Mouse (Mus musculus) liver, embryonic 14.5 days (tissue): ENCODE measurements around the gene Olfr1288.

Source experiments
- CTCF ChIP-seq: IDR thresholded peaks from 2 replicates; pipeline ENCODE4 v1.5.1; 2016; ENCODE audit warnings: antibody characterized with exemption, low read depth, control low read depth
- EP300 ChIP-seq: IDR thresholded peaks from 2 replicates; pipeline ENCODE4 v1.6.1; 2016; ENCODE audit warnings: antibody characterized with exemption, low read depth

DNA sequence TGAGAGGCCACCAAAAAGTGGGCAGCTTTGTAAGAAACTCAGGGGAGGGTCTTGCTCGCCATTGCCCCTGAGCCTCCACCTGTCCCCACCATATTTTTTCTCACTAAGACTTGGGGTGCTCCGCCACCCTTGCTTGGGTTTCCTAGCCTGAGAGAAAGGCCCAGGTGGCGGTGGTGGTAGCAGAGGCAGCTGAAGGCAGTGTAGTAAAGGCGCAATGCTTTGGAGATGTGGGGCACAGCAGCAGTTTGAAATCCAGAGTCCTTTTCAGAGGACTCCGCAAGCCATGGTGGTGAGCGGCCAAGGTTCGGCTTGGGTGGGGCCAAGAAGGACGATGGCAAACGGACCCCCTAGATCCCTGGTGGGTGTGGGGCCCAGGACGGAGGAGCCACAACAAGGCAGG, 43.5 kb downstream of the Olfr1288 start:
- TF ChIP-seq CTCF (no peak), EP300 (no peak)
